Mouse (Mus musculus) forebrain, embryonic 16.5 days (tissue): ENCODE measurements at regions not wholly inside any gene's neighbourhood (a gene's known extent, or its start where the extent isn't known, plus 50 kb on each side); places are given as distances from the start of the nearest gene placed in this dataset.

Experiments
- ATAC-seq: fragments of 200-750 bp; cut with Nextera tagmentation; 2 replicates; pipeline ENCODE4 v1.8.0; 2017; ENCODE audit warnings: mild to moderate bottlenecking, moderate library complexity
- H3K27ac ChIP-seq: fragments of 300-500 bp; sonication (generic); 2 replicates; pipeline ENCODE4 v1.5.1; 2014; ENCODE audit warnings: low read length, control low read depth
- H3K27me3 ChIP-seq: fragments of 300-500 bp; sonication (generic); replicated peaks from 2 replicates; pipeline ENCODE4 v1.6.1; 2014; ENCODE audit warnings: low read length; ENCODE audit not compliant: control insufficient read depth, insufficient read depth
- H3K36me3 ChIP-seq: fragments of 300-500 bp; sonication (generic); 2 replicates; pipeline ENCODE4 v1.6.1; 2014; ENCODE audit not compliant: control insufficient read depth, insufficient read depth
- H3K4me1 ChIP-seq: fragments of 300-500 bp; sonication (generic); replicated peaks from 2 replicates; pipeline ENCODE4 v1.6.1; 2014; ENCODE audit warnings: low read length; ENCODE audit not compliant: control insufficient read depth, insufficient read depth
- H3K4me2 ChIP-seq: fragments of 300-500 bp; sonication (generic); 2 replicates; pipeline ENCODE4 v1.6.1; 2014; ENCODE audit warnings: mild to moderate bottlenecking, low read length, control low read depth
- H3K4me3 ChIP-seq: fragments of 300-500 bp; sonication (generic); replicated peaks from 2 replicates; pipeline ENCODE4 v1.5.1; 2014; ENCODE audit warnings: mild to moderate bottlenecking, low read length, control low read depth
- H3K9ac ChIP-seq: fragments of 300-500 bp; sonication (generic); replicated peaks from 2 replicates; pipeline ENCODE4 v1.6.1; 2014; ENCODE audit warnings: low read depth, low read length, control low read depth
- H3K9me3 ChIP-seq: fragments of 300-500 bp; sonication (generic); 2 replicates; pipeline ENCODE4 v1.6.1; 2016; ENCODE audit warnings: low read length; ENCODE audit not compliant: control insufficient read depth
- WGBS: fragments of 180-500 bp; shearing (Covaris S2); extraction: QIAGEN DNeasy Blood & Tissue Kit; methylation state at CpG from one replicate; pipeline ENCODE4 v1.1.7; 2014; 5-methylcytosine and 5-hydroxymethylcytosine counted together

- no peak overlapping the region; the same call in 1 of the 2 replicates for H3K4me2 ChIP-seq
- 85% methylated on average over 7 of the region's 7 CpGs for WGBS
- peaks cover 15% of the 10 kb centered on the region for H3K4me1 ChIP-seq
- H3K4me3 ChIP-seq: no peak overlapping the region
- 0 out of 2 replicates have a peak, but pooled peaks cover 2% of the 10 kb centered on the region for H3K27me3 ChIP-seq
- H3K27ac ChIP-seq: peak overlapping the region; percentile 92
- H3K36me3 ChIP-seq: no peaks in the 10 kb centered on the region
- no peaks in the 10 kb centered on the region for H3K9me3 ChIP-seq
- no peak for ATAC-seq
- no peak overlapping the region for H3K9ac ChIP-seq
Observed at GRCm38 (mm10) chr15:97605791-97606190, 99.8 kb downstream of the Rpap3 start.

GRCm38 (mm10) chr15:97603492-97603891, 102.1 kb downstream of the Rpap3 start:
- Histone ChIP-seq H3K27ac (no peak overlapping the region), H3K9me3 (no peaks in the 10 kb centered on the region), H3K27me3 (0 out of 2 replicates have a peak, but pooled peaks cover 2% of the 10 kb centered on the region), H3K9ac (no peak overlapping the region), H3K4me1 (peaks cover 15% of the 10 kb centered on the region), H3K4me2 (no peak overlapping the region), H3K4me3 (no peak overlapping the region), H3K36me3 (no peaks in the 10 kb centered on the region)
- 48% methylated on average over 6 of the region's 6 CpGs for WGBS
- no peak for ATAC-seq

- Histone ChIP-seq H3K9ac (no peak overlapping the region), H3K4me3 (no peak overlapping the region), H3K4me1 (peaks cover 5% of the 10 kb centered on the region; the same call in 1 of the 2 replicates), H3K27ac (no peak overlapping the region), H3K36me3 (no peaks in the 10 kb centered on the region), H3K9me3 (no peaks in the 10 kb centered on the region), H3K27me3 (no peaks in the 10 kb centered on the region), H3K4me2 (no peak overlapping the region)
- 68% methylated on average over 8 of the region's 8 CpGs for WGBS
- no peak for ATAC-seq
Observed at GRCm38 (mm10) chr15:97598270-97598669, 107.4 kb downstream of the Rpap3 start.

GRCm38 (mm10) chr15:97596514-97597081, 109.0 kb downstream of the Rpap3 start:
- Histone ChIP-seq H3K4me1 (peaks cover 5% of the 10 kb centered on the region; the same call in 1 of the 2 replicates), H3K27ac (no peak overlapping the region), H3K36me3 (no peaks in the 10 kb centered on the region), H3K9ac (no peak overlapping the region), H3K9me3 (no peaks in the 10 kb centered on the region), H3K4me3 (no peak overlapping the region), H3K4me2 (no peak overlapping the region), H3K27me3 (no peaks in the 10 kb centered on the region)
- WGBS: 84% methylated on average over 8 of the region's 8 CpGs
- no peak for ATAC-seq

GRCm38 (mm10) chr15:97595284-97595796, 110.3 kb downstream of the Rpap3 start:
- no peak overlapping the region for H3K27ac ChIP-seq
- ATAC-seq: no peak
- no peaks in the 10 kb centered on the region for H3K36me3 ChIP-seq
- no peak overlapping the region for H3K4me3 ChIP-seq
- H3K27me3 ChIP-seq: no peaks in the 10 kb centered on the region
- H3K9ac ChIP-seq: no peak overlapping the region
- WGBS: 90% methylated on average over 6 of the region's 6 CpGs
- H3K9me3 ChIP-seq: no peaks in the 10 kb centered on the region
- peaks cover 5% of the 10 kb centered on the region; the same call in 1 of the 2 replicates for H3K4me1 ChIP-seq
- H3K4me2 ChIP-seq: no peak overlapping the region

- Histone ChIP-seq H3K27me3 (no peaks in the 10 kb centered on the region), H3K9ac (no peak overlapping the region), H3K36me3 (no peaks in the 10 kb centered on the region), H3K4me3 (no peak overlapping the region), H3K4me2 (no peak overlapping the region), H3K9me3 (no peaks in the 10 kb centered on the region), H3K27ac (no peak overlapping the region), H3K4me1 (peaks cover 5% of the 10 kb centered on the region; the same call in 1 of the 2 replicates)
- ATAC-seq: no peak
- 35% methylated on average over 11 of the region's 11 CpGs for WGBS
Observed at GRCm38 (mm10) chr15:97593781-97594600, 111.6 kb downstream of the Rpap3 start.

GRCm38 (mm10) chr15:97592786-97593185, 112.8 kb downstream of the Rpap3 start:
- no peak for ATAC-seq
- Histone ChIP-seq H3K27ac (no peak overlapping the region), H3K36me3 (no peaks in the 10 kb centered on the region), H3K4me2 (no peak overlapping the region), H3K4me1 (peaks cover 5% of the 10 kb centered on the region; the same call in 1 of the 2 replicates), H3K27me3 (no peaks in the 10 kb centered on the region), H3K4me3 (no peak overlapping the region), H3K9ac (no peak overlapping the region), H3K9me3 (no peaks in the 10 kb centered on the region)
- 61% methylated on average over 11 of the region's 11 CpGs for WGBS

- H3K4me1 ChIP-seq: peaks cover 5% of the 10 kb centered on the region; the same call in 1 of the 2 replicates
- 83% methylated on average over 4 of the region's 4 CpGs for WGBS
Observed at GRCm38 (mm10) chr15:97591406-97591805, 114.2 kb downstream of the Rpap3 start.

GRCm38 (mm10) chr15:97590732-97591292, 114.8 kb downstream of the Rpap3 start:
- Histone ChIP-seq H3K9me3 (no peaks in the 10 kb centered on the region), H3K4me1 (peaks cover 5% of the 10 kb centered on the region; the same call in 1 of the 2 replicates), H3K27me3 (no peaks in the 10 kb centered on the region), H3K27ac (no peak overlapping the region), H3K4me3 (no peak overlapping the region), H3K4me2 (no peak overlapping the region), H3K9ac (no peak overlapping the region), H3K36me3 (no peaks in the 10 kb centered on the region)
- ATAC-seq: no peak
- 82% methylated on average over 7 of the region's 7 CpGs for WGBS

More at GRCm38 (mm10) chr15:97591406-97591805, 114.2 kb downstream of the Rpap3 start:
- Histone ChIP-seq H3K9me3 (no peaks in the 10 kb centered on the region), H3K36me3 (no peaks in the 10 kb centered on the region), H3K27ac (no peak overlapping the region), H3K27me3 (no peaks in the 10 kb centered on the region), H3K4me3 (no peak overlapping the region), H3K9ac (no peak overlapping the region), H3K4me2 (no peak overlapping the region)
- no peak for ATAC-seq
